Mouse (Mus musculus): ENCODE data around the gene Upp2.

Upp2 gene

DNA sequence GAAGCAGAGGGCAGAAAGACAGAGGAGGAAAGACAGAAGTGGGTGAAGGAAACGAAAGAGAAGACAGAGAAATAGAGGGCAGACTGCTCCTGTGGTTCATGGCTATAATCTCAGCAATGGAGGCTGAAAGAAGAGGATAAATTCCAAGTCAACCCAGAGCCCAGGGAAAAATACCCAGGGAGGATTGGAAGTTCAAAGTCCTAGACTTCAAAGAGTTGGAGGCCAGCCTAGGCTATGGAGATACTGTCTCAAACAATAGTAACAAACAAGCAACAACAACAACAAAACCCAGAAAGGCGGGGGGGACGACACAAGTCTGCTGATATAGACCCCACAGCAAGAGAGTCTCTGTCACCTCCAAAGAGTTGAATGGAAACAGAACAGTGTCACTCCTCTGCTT lies 14.8 kb upstream of the Upp2 start:
- no peak for DNase-seq (ENCODE audit: low spot score)

DNA sequence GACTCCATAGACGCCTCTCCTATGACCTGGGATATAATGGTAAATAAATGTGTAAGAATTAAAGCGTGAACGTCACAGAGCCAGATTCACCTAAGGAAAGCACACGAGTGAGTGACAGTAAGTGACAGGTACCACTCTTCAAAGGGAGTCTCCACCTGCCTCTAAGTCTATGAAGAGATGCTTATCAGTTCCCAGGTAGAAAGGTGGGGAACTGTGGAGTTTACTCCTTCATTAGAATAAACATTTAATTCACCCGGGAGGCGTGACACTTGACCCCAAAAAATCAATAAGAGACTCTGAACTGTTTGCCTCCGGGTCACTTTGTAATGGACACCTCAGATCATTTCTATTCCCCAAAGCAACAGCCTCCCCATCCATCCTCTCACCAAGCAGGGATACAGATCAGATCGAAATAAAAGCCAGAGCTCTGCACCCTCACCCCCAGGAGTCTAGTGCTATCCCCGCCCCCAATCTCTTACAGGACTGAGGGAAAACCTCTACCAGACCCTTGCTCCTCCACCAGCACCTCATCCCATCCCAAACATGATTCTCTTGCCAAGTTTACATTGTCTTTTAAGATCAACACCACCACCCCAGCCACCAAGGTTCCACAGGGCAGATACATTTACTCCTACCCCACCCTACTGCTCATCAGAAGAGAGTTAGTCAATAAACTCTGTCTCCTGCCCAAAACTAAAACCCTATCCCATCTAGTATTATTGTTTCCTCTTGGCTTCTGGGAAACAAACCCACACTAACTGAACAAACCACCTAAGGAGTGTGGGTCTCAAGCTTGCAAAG lies 9.9 kb upstream of the Upp2 start:
- no peak for DNase-seq (ENCODE audit: low spot score)

DNA sequence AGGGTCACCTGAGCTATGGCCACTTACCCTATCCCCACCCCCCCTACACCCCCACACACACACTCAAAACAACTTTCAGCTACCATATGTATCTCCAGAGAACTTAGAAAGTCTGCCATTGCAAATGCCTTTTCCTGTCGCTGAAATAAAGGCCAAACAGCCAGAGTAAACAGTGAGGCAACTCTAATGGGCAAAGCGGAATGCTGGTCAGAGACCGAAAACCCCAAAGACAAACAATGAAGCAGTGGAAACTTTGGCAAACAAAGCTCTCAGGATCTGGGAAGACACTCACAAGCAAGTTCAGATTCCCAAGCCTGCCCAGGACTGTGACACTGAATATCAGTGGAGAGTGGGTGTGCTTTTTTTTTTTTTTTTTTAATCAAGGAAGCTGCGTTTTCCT lies 5.0 kb upstream of the Upp2 start:
- DNase-seq (ENCODE audit: low spot score) = no peak

GRCm38 (mm10) chr2:58565267-58565666 lies 1.8 kb upstream of the Upp2 start:
- DNase-seq (ENCODE audit: low spot score) = no peak

GRCm38 (mm10) chr2:58566049-58566409 lies 1.1 kb upstream of the Upp2 start:
- no peak for DNase-seq (ENCODE audit: low spot score)

DNA sequence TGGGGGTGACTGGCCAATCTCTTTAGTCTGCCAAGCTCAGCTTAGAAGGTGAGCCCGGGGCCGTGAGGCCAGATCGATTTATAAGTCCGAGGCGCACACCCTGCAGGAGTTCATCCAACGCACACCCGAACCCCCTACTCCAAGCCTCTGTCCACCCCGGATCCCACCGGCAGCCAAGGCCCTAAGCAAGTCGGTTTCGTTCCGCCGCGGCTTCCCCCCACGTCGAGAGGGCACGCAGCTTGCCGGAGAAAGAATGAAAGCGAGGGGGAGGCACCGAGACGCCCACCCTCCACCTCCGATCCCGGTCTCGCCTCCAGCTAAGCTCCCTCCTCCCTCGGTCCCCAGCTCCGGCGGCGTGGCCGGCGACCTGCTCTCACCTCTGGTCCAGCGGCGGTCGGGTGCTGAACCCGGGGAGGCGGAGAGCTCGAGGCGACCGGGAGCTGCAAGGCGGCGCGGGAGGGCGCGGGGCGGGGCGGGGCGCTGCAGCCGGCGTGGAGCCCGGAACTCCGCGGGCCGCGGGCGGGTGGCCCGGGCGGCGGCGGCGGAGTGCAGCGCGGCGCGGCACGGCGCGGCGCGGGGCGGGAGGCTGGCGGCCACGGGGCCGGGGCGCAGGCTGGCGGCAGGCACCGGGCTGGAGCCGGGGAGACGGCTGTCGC lies 560 bp upstream of the Upp2 start:
- DNase-seq (ENCODE audit: low spot score) = no peak

DNA sequence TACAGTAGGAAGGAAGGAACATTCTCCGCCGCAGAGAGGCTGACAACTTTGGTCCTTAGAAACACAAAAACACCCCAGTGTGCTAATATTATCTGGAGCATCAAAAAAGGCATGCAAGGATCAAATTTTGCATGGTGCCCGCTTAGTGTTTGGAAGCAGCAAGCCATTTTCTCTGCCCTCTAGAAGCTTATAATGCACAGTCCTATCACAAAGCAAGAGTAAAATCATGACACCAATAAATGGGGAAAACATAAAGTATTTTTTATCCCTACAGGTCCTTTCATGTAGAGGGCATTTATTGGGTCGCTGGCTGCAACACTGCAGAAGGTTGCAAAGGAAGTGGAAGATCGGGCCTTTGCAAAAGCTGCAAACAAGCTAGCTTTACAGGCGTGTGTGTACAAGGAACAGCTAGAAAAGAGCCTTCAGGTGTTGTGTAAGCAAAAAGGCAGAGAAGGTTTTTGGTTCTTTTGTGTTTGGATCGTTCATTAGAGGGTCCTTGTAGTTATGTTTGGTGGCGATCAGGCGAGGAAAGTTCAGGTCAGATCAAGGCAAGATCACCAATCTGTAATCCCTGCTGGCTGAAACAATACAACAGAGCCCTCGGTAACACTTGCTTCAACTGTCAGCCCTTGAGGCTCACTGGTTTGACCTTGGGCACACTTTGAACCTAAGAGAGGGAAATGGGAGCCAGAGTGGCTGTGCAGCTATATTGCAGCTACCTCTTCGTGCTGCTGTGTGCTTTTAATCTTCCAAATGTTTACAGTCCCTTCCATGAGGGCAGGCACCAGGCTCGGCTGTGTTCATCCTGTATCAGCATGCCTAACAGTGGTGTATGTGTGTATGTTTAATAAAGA lies 995 bp downstream of the Upp2 start:
- no peak for DNase-seq (ENCODE audit: low spot score)

GRCm38 (mm10) chr2:58568841-58569645 lies 1.9 kb downstream of the Upp2 start:
- DNase-seq (ENCODE audit: low spot score) = no peak

DNA sequence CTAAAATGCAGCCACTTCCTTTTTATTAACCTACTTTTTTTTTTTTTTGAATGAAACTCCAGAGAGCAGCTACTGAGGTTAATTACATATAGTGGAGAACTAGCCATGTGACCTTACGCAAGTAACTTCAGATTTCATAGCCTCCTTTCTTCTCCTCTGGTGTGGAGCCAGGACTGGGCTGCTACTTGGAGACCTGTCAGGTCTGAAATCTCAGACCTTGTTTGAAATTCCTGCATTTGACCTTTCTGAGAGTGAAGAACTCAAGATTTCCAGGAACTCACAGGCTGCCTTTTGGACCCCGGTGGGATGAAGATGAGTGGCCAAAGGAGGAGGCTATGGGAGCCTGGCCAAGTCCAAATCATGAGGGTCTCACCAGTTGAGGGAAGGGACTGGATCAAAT lies 7.1 kb downstream of the Upp2 start:
- DNase-seq (ENCODE audit: low spot score) = no peak

GRCm38 (mm10) chr2:58586311-58586710 lies 19.2 kb downstream of the Upp2 start:
- no peak for DNase-seq (ENCODE audit: low spot score)

- DNase-seq (ENCODE audit: low spot score) = no peak
Measured at GRCm38 (mm10) chr2:58589637-58590036, 22.5 kb downstream of the Upp2 start.

GRCm38 (mm10) chr2:58590055-58590454 lies 23.0 kb downstream of the Upp2 start:
- DNase-seq (ENCODE audit: low spot score) = no peak

- DNase-seq (ENCODE audit: low spot score) = no peak
Measured at GRCm38 (mm10) chr2:58595350-58595749, 28.3 kb downstream of the Upp2 start.

GRCm38 (mm10) chr2:58596774-58597342 lies 29.8 kb downstream of the Upp2 start:
- no peak for DNase-seq (ENCODE audit: low spot score)

DNA sequence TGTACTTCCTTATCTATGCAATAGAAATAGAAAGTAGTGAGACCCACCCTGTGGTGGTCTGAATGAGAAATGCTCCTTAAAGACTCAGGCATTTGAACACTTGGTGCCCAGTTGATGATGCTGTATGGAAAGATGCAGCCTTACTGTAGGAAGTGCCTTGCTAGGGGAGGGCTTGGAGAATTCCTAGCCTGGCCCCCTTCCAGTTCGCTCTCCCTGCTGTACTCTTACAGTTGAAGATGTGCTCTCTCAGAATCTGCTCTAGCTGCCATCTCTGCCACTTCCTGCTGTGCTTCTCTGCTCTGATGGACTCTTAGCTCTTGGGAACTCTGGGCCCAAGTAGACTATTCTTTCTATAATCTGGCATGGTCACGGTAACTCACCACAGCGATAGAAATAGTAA lies 30.5 kb downstream of the Upp2 start:
- DNase-seq (ENCODE audit: low spot score) = no peak

- DNase-seq (ENCODE audit: low spot score) = no peak
Measured at GRCm38 (mm10) chr2:58599639-58600038, 32.5 kb downstream of the Upp2 start.

- no peak for DNase-seq (ENCODE audit: low spot score)
Measured at GRCm38 (mm10) chr2:58601382-58601781, 34.3 kb downstream of the Upp2 start.

DNA sequence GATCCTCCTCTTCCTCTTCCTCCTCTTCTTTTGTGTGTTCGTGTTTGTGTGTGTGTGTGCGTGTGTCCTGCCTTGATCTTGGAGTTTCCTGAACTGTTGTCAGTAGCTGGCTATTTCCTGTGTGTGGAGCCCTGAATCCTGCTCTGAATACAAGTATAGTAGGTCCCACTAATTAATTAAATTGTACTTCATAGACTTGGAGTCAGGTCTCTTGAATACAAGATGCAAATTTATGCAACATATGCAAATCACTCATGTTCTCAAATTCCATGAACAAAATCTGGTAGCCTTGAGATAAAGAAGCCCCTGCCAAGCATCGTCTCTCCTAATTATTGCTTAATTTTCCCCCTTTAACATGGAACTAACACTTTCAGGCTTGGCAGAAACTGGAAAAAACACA lies 36.3 kb downstream of the Upp2 start:
- no peak for DNase-seq (ENCODE audit: low spot score)

- no peak for DNase-seq (ENCODE audit: low spot score)
Measured at GRCm38 (mm10) chr2:58604791-58605190, 37.7 kb downstream of the Upp2 start.

DNA sequence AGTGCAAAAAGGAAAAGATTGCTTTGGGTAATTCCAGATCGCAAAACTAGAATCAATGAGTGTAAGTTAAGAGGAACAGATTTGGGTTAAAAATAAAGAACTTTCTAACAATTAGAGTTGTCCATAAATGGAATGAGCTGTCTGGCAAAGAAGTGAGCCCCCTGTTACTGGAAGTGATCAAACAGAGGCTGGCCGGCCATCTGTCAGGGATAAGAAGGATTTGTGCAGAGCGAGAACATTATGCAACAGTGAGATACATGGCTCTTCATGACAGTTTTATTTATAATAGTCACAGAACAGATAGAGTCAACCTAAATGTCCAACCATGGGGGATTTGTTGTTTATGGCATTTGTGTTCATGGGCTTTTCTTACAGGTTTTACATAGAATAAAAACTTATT lies 46.6 kb downstream of the Upp2 start:
- DNase-seq (ENCODE audit: low spot score) = no peak

DNA sequence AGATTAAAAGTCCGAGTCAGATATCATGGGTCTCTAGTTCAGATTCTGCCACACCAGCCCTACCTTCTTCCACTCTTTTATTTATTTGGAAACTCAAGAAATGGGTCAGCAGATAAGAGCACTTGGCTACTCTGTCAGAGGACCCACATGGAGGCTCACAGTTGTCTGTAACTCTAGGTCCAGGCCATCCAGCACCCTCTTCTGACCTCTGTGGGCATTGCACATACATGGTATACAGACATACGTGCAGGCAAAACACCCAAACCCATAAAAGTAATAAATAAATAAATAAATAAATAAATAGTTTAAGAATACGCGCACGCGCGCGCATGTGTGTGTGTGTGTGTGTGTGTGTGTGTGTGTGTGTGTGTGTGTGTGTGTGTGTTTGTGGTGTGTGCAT lies 47.8 kb downstream of the Upp2 start:
- DNase-seq (ENCODE audit: low spot score) = no peak

- no peak for DNase-seq (ENCODE audit: low spot score)
Measured at GRCm38 (mm10) chr2:58615766-58616165, 48.7 kb downstream of the Upp2 start.

All from c-Kit-positive CD71-positive TER-119-positive erythroid progenitor cells, embryonic 14.5 days (primary cell).